Mouse (Mus musculus): ENCODE results near the gene Elobl.
"Not testable (repeated sequence)": the region's sequence is repeated elsewhere in the genome, so short reads cannot be mapped to it uniquely, and the experiment has no call there.

Elobl gene

DNA sequence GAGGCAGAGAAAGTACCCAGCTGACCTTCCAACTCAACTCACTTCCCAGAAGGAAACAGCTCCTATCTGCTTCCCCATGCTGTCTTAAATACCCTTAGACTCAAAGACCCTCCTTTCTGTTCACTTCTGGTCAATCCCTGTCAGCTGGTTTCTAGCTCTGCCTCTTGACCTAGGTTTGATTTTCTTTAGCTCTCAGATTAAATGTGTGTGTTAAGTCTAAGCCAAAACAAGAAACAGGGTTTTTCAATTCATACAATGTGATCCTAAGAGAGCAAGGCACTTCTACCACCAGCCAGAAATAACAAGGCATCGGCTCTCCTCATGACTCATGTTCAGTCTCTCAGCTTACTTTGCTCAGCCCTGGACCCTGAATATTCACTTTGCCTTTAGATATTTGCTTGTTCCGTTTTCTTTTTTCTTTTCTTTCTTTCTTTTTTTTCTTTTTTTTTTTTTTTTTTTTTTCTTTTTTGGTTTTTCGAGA, at the start of gene Elobl:
TSS of gene Elobl (minus strand) at position 51 of the 481 bp plus-strand sequence.
- no peak for DNase-seq

- no peak for DNase-seq
These were observed 45.5 kb upstream of the Elobl start for GRCm38 (mm10) chr11:89012241-89012640.

- DNase-seq = no peak
These were observed 42.8 kb upstream of the Elobl start for GRCm38 (mm10) chr11:89009496-89009895.

- DNase-seq = no peak
These were observed 42.3 kb upstream of the Elobl start for GRCm38 (mm10) chr11:89009066-89009465.

GRCm38 (mm10) chr11:89007582-89007981, 40.9 kb upstream of the Elobl start:
- no peak for DNase-seq

- DNase-seq = no peak
These were observed 39.7 kb upstream of the Elobl start for GRCm38 (mm10) chr11:89006404-89006803.

- no peak for DNase-seq
These were observed 38.7 kb upstream of the Elobl start for GRCm38 (mm10) chr11:89005473-89005872.

- DNase-seq = no peak
These were observed 37.0 kb upstream of the Elobl start for GRCm38 (mm10) chr11:89003726-89004125.

GRCm38 (mm10) chr11:89003078-89003477, 36.3 kb upstream of the Elobl start:
- no peak for DNase-seq

DNA sequence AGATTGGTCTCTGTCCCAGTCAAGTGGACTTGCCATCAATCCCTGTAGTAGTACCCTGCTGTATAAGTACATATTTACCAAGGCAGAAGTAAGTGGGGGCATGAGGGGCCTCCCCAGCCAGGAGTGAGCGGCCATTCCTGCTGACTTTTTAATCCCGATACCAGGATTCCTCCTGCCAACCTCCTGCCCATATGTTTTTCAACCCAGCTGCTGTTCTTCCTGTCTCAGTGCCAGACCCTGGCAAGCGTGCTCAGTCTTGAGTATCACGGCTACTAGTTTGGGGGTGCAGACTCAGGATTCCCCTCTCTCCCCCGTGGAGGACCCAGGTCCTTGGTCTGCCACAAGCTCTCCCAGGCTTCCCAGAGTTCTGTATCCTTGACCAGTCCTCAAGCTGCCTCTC, 35.9 kb upstream of the Elobl start:
- no peak for DNase-seq

DNA sequence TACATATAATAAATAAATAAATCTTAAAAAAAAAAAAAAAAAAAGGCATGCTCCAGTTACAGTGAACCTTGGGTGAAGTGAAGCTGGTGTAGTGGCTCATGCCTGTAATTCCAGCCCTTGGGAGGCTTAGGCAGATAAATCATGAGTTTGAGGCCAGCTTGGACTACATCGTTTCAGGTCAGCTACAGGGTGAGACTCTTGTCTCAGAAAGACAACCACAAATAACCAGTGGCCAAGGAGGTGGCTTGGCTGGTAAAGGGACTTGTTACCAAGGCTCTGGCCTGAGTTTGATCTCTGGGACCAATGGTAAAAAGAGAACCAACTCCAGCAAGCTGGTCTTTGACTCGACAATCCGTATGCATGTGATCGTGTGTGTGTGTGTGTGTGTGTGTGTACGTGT, 35.3 kb upstream of the Elobl start:
- no peak for DNase-seq

- no peak for DNase-seq
These were observed 34.8 kb upstream of the Elobl start for GRCm38 (mm10) chr11:89001569-89001968.

DNA sequence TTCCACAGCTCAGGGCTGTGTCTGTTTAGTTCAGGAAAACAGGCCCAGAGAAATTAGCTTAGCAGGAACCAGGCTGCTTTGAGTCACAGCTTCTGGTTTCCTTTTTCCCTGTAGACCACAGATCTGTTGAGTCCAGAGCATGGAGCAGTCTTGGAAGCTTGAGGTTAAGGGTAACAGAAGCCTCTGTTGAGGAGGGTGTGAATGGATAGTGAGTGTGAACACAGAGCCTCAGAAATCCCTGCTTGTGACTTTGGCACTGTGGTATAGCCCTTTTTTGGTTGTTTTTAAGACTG, 33.7 kb upstream of the Elobl start:
- DNase-seq = no peak

DNA sequence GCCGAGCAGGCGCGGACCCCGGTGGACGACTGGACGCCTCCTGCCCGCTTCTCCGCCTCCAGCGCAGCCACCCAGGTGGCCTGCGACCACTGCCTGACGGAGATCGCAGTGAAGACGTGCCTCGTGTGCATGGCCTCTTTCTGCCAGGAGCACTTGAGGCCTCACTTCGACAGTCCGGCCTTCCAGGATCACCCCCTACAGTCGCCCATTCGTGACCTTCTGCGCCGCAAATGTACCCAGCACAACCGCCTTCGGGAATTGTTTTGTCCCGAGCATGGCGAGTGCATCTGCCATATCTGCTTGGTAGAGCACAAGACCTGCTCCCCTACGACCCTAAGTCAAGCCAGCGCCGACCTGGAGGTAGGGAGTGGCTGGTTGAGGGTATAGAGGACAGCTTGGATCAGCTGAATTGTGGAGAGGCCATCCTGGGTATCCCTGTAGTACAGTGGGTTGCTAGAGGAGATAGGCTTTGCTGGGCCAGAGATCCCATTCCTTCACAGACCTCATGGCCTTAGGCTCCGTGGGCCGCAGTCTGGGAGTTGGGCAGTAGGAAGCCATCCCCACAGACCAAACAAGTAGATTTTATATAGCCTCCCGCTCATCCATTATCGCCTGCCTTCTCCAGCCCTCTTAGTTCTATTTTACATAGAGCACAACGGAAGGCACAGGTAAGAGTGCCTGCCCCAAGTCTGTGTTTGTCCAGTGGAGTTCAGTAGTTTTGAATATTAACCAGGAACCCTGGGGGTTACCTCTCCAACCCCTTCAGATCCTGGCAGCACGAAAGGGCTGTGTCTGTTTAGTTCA, 33.2 kb upstream of the Elobl start:
- DNase-seq = no peak

GRCm38 (mm10) chr11:88998974-88999722, 32.4 kb upstream of the Elobl start, which contains the start of gene Trim25:
Gene Trim25 (plus strand): TSS chr11:88999376.
- DNase-seq = no peak

- no peak for DNase-seq
These were observed 31.7 kb upstream of the Elobl start for GRCm38 (mm10) chr11:88998406-88998805.

- DNase-seq = not testable (repeated sequence)
These were observed 30.6 kb upstream of the Elobl start for GRCm38 (mm10) chr11:88997343-88997742.

GRCm38 (mm10) chr11:88996427-88996826, 29.7 kb upstream of the Elobl start:
- no peak for DNase-seq

GRCm38 (mm10) chr11:88995616-88996015, 28.9 kb upstream of the Elobl start:
- no peak for DNase-seq

- no peak for DNase-seq
These were observed 27.8 kb upstream of the Elobl start for GRCm38 (mm10) chr11:88994492-88994891.

DNA sequence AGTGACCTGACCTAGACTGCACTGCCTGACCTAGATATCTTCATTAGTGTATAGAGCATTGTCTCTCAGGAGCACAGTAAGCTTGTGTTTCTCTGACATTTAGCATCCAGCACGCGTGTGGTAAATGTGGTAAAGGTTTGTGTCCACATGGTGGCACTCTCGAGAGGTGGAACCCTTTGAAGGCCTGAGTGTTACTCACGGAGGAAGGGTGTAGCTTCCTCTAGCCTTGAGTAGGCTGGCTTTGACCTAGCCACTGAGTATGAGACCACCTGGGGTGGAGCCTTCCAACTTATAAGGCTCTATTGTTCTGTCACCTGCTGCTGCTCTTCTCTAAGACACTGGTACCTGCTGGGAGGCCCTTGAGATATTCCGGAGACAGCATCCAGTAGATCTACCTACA, 26.9 kb upstream of the Elobl start:
- no peak for DNase-seq

GRCm38 (mm10) chr11:88993186-88993585, 26.5 kb upstream of the Elobl start:
- no peak for DNase-seq

DNA sequence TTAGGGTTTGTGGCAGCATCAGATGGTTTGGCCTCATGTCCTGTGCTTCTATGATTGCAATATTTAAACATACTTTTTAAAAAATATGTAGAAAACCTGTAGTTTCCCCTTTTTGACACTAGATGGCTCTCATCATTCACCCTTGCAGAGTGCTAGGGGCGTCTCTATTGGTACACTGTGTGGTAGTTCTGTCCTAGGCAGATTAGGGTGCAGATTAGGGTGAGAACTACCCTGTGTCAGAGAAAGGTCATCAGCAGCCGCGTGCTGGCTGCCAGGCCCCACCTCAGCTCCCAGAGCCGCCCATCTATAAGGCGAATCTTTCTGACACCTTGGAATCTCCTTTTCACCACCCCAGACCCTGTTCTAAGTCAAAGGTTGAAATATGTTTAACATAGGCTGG, 22.8 kb upstream of the Elobl start:
- no peak for DNase-seq

DNA sequence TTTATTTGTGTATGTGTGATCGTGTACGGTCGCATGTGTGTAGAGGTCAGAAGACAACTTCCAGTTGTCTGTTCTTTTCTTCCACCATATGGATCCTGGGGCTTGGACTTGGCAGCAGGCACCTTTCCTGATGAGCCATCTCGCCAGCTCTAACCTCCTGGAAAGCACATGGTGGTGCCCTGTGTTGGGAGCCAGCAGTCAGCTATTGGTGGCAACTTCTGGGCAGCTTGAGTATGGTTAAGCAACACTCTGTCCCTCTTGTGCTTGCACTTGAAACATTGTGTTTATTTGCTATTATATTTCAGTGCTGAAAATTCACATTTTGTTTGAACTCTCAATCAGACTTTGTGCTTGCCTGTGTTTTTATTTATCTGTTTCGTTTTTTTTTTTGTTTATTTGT, 22.2 kb upstream of the Elobl start:
- DNase-seq = no peak

Data from cerebellum, adult 8-10 months (tissue).